Mouse (Mus musculus) neutrophil, adult 83 days (primary cell): ENCODE measurements around the gene Arhgap4. TPM values are rescaled to one million over a fixed set of nuclear protein-coding genes. Genes with fewer than 3 reads are reported as not detected.

Experiments used
- total RNA-seq, 2 experiments: library from RNA; stranded (reverse); gene quantifications; one replicate each; pipeline ENCODE4 v1.2.4; 2023

Arhgap4 gene
- 100 to 1,000 TPM; 236 to 237 TPM for total RNA-seq

DNA sequence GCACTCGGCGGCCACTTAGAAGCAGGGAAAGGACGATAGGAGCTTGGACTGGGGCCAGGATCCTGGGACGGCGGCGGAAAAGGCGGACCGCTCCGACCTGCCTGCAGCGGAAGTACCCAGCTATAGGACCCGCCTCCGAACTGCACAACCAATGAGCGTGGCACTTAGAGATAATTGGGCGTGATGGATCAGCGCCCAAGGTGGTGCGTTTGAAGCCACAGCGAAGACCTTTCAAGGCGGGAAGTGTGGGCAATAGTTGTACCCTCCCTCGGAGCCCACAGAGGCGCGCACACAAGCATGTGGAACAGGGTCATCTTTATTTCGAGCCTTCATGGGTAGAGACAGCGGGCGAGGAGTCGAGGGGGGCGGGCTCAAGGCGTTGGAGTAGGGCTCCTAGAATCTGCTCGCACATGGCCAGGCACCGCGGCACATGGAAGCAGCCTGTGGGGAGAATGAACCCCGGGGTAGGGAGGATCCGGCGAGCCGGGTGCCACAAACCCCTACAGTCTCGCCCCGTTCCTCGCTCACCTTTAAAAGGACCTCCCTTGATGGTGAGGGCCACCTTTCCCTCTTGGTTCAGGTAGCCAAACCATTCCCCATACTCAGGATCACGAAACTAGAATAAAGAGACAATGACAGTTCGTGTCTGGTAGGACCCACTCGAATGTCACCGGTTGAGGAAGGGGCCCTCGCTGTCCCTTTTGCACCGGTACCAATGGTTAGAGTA, at the start of gene Arhgap4, which contains the start of gene Naa10:
Gene Arhgap4, minus strand, starts transcription at position 48 of the 727 bp plus-strand sequence.
Gene Naa10, minus strand, starts transcription at position 122 of the 727 bp plus-strand sequence.

DNA sequence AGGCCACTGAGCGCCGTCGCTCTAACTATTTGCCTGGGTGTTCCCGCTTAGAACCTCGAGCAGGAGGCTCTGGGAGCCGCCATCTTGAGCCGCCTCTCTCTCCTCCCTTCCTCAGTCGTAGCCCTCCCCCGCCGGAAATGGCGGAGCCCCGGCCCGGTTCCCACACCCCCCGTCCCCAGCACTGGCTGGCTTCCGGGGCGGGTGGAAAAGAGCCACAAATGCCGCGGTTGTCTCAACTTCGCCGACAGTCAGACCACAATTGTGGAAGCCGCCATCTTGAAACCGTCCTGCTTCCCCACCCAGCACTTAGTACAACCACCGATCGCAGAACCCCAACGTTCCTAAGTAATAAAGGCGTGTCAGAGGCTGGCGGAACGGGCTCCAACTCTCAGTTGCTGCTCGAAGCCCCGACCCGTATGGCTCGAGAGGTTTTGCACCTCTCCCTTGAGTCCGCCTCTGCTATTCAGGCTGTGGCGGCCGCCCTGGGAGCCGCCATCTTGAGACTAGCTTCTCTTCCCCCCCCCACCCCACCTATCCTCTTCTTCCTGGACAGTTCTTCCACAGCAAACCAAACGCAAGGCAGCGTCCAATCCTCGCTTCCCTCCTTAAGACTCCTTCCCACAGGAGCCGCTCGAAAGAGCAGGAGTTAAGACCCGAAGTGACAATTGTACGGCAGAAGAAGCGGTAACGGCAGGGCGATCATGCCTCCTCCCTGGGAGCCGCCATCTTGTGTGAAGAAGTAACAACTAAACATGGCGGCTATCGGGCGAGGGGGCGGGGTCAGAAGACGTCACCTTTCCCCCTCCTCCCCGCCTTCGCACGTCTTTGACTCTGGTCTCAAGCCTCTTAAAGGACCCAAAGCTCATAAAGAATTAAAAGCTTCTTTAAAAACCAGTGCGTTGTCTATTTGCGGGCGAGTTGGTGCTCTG, 44.8 kb upstream of the Arhgap4 start, which contains the start of gene Hcfc1:
Gene Hcfc1, minus strand, starts transcription at position 110 of the 929 bp plus-strand sequence.

DNA sequence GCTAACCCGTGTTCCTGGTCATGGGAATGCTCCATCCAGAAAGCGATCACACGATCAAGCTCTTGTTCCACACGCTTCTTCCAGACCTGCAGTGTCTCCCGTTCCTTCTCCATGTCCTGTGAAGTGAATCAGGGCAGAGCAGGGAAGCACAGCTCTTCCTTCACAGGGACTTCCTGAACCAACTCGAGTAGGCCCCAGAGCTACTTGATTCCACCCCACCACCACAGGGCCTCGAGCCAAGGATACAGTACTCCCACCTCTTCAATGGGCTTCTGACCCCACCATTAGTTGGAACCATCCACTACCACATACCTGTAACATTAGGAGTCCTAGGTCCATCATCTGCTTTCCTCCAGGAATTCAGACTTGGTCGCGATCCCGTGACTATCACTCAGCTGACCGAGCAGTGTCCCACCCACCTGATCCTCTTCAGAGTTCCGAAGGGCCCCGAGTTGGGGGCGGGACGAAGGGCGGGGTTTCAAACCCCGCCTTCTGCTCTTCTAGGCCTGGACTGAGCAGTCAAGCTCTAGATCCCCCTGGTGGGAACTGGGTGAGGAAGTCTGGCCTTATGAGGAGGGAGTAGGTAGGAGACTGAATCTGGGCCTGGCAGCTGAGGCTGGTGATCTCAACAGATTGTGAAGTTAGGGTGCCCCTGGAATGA, 8.9 kb upstream of the Arhgap4 start, which contains the start of gene Renbp:
Gene Renbp, minus strand, starts transcription at position 449 of the 661 bp plus-strand sequence.

DNA sequence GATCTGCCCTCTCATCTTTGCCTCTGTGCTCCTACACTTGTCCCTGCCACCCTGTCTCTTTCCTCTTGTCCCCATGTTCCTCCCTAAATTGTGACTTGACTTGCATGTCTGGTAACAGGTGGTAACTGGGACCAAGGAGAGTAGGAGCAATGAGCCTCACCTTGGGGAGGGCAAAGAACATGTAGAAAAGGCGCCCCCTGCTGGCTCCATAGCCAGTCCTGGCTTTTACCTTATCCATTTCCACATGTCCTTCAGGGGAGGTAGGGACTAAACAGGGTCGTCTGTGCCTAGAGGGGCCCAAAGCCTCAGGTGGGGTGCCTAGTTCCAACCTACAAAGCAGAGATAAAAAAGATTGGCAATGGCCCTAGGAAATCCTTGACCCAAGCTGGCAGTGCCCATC, 26.0 kb downstream of the Arhgap4 start, which contains the start of gene L1cam:
Gene L1cam, minus strand, starts transcription at position 387 of the 400 bp plus-strand sequence.

DNA sequence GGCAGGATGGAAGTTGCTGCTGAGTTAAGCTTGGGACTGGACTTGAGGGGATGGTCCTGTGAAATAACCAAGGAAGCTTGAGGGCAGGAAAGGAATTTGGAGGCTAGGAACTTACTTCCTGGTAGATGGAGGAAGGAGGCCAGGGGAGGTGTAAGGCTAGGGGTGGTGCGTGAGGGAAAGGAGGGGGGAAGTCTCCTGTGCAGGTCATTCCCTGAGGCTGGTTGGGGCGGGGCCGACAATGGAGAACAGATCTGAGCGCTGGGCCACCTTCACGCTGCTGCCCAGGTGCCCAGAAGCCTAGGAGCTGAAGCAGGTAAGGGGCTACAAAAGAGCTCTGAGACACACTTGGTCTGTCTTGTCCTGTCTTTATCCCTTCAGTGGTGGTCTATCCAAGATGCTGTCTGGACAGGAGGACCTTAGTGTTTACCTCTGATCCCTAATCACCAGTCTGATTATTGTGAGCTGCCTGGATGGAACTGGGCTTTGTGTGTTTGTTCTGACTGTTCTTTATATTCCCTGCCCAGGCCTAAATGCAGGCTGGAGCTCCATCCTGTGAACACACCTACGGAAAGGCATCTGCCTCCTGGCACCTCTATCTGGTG, 30.0 kb downstream of the Arhgap4 start, which contains the start of gene Avpr2:
Gene Avpr2, plus strand, starts transcription at position 552 of the 602 bp plus-strand sequence.

Other genes with a start within 250 kb of the Arhgap4 start
- gene Slc6a8, start 248.7 kb downstream of the Arhgap4 start, total RNA-seq: 1 to 10 TPM in 1 of 2 experiments, under 1 TPM in 1; 0.72 to 1.1 TPM
- gene Bcap31, start 205.7 kb downstream of the Arhgap4 start, total RNA-seq: 10 to 100 TPM; 93.3 to 95.7 TPM
- 10 to 100 TPM; 82.1 to 88.8 TPM for gene Abcd1, start 205.3 kb downstream of the Arhgap4 start, total RNA-seq
- under 1 TPM; 0.26 to 0.81 TPM for gene Plxnb3, start 164.8 kb downstream of the Arhgap4 start, total RNA-seq
- gene Srpk3, start 147.5 kb downstream of the Arhgap4 start, total RNA-seq: under 1 TPM; 0.88 to 0.90 TPM
- 10 to 100 TPM; 89.7 to 95.2 TPM for gene Idh3g, start 135.0 kb downstream of the Arhgap4 start, total RNA-seq
- gene Ssr4, start 134.8 kb downstream of the Arhgap4 start, total RNA-seq: 100 to 1,000 TPM; 116 to 117 TPM
- under 1 TPM; 0.53 to 0.64 TPM for gene Pdzd4, start 96.9 kb downstream of the Arhgap4 start, total RNA-seq
- under 1 TPM in 1 of 2 experiments, not detected in 1; 0.11 TPM for gene Avpr2, start 29.8 kb downstream of the Arhgap4 start, total RNA-seq
- gene L1cam, start 25.8 kb downstream of the Arhgap4 start, total RNA-seq: 10 to 100 TPM; 28.9 to 42.0 TPM
- gene Naa10, start 74 bp upstream of the Arhgap4 start, total RNA-seq: 10 to 100 TPM; 43.1 to 48.0 TPM
- 10 to 100 TPM; 13.8 to 16.6 TPM for gene Renbp, start 9.0 kb upstream of the Arhgap4 start, total RNA-seq
- 10 to 100 TPM; 81.1 to 89.4 TPM for gene Hcfc1, start 44.5 kb upstream of the Arhgap4 start, total RNA-seq
- gene Irak1, start 102.0 kb upstream of the Arhgap4 start, total RNA-seq: 10 to 100 TPM; 68.9 to 70.8 TPM
- not detected for gene Opn1mw, start 205.6 kb upstream of the Arhgap4 start, total RNA-seq
- 10 to 100 TPM; 22.9 to 29.2 TPM for gene Mecp2, start 213.5 kb upstream of the Arhgap4 start, total RNA-seq
- not detected for gene Tex28, start 246.0 kb upstream of the Arhgap4 start, total RNA-seq